Mouse (Mus musculus) brain, embryonic 14.5 days (tissue): ENCODE data around the gene Opcml.

Experiments used
- CTCF ChIP-seq: fragments of 200-500 bp; IDR thresholded peaks from 2 replicates; pipeline ENCODE4 v1.5.1; 2012; ENCODE audit warnings: inconsistent platforms, mild to moderate bottlenecking, moderate library complexity, borderline replicate concordance; ENCODE audit not compliant: insufficient read depth, insufficient read length; ENCODE audit errors: extremely low read depth
- POLR2A ChIP-seq: fragments of 200-500 bp; IDR thresholded peaks from 2 replicates; pipeline ENCODE4 v1.6.1; 2012; ENCODE audit warnings: mild to moderate bottlenecking, inconsistent platforms, borderline replicate concordance; ENCODE audit not compliant: poor library complexity, insufficient read depth, insufficient read length, severe bottlenecking; ENCODE audit errors: extremely low read depth

GRCm38 (mm10) chr9:28190226-28190625, 399.7 kb downstream of the Opcml start:
- TF ChIP-seq CTCF (no peak), POLR2A (no peak)
